Mouse (Mus musculus) hindbrain, embryonic 10.5 days (tissue): ENCODE measurements around the gene March2. TPM values are rescaled to one million over a fixed set of nuclear protein-coding genes. Genes with fewer than 3 reads are reported as not detected.

ENCODE experiments used
- DNase-seq: peaks from one replicate; pipeline ENCODE4 v3.0.0-alpha.2; 2017; ENCODE audit warnings: low spot score
- H3K27ac ChIP-seq: fragments of 300-500 bp; sonication (generic); 2 replicates; pipeline ENCODE4 v1.5.1; 2016; ENCODE audit warnings: mild to moderate bottlenecking, moderate library complexity
- H3K27me3 ChIP-seq: fragments of 300-500 bp; sonication (generic); 2 replicates; pipeline ENCODE4 v1.6.1; 2016; ENCODE audit warnings: mild to moderate bottlenecking; ENCODE audit not compliant: poor library complexity, insufficient read depth, severe bottlenecking
- H3K36me3 ChIP-seq: fragments of 300-500 bp; sonication (generic); 2 replicates; pipeline ENCODE4 v1.6.1; 2016; ENCODE audit warnings: mild to moderate bottlenecking, moderate library complexity
- H3K4me1 ChIP-seq: fragments of 300-500 bp; sonication (generic); replicated peaks from 2 replicates; pipeline ENCODE4 v1.6.1; 2016; ENCODE audit warnings: mild to moderate bottlenecking
- H3K4me3 ChIP-seq: fragments of 300-500 bp; sonication (generic); 2 replicates; pipeline ENCODE4 v1.5.1; 2016; ENCODE audit warnings: mild to moderate bottlenecking, moderate library complexity
- H3K9me3 ChIP-seq: fragments of 300-500 bp; sonication (generic); 2 replicates; pipeline ENCODE4 v1.6.1; 2016; ENCODE audit warnings: mild to moderate bottlenecking, moderate library complexity
- WGBS: fragments of 180-500 bp; shearing (Covaris S2); methylation state at CpG from one replicate; pipeline ENCODE4 v1.1.7; 2016; 5-methylcytosine and 5-hydroxymethylcytosine counted together
- polyA plus RNA-seq: library from polyadenylated mRNA; unstranded; fragments of >200 nt; fragmentation: Nextera tagmentation; extraction: Ambion mirVana; gene quantifications from 2 replicates; pipeline ENCODE4 v1.2.1, GENCODE M21; 2016

Gene March2
- polyA plus RNA-seq, 1 experiment from 2014 or later, result 45.4 TPM

- Histone ChIP-seq H3K4me1 (no peaks in the 10 kb centered on the region), H3K36me3 (peaks cover 62% of the 10 kb centered on the region), H3K4me3 (no peak overlapping the region), H3K27me3 (no peaks in the 10 kb centered on the region), H3K27ac (no peak overlapping the region), H3K9me3 (no peaks in the 10 kb centered on the region; the same call in 1 of the 2 replicates)
- DNase-seq, result no peak
- 83% methylated on average over 3 of the region's 3 CpGs for WGBS
Observed at GRCm38 (mm10) chr17:33709834-33710233, 8.6 kb downstream of the March2 start.

DNA sequence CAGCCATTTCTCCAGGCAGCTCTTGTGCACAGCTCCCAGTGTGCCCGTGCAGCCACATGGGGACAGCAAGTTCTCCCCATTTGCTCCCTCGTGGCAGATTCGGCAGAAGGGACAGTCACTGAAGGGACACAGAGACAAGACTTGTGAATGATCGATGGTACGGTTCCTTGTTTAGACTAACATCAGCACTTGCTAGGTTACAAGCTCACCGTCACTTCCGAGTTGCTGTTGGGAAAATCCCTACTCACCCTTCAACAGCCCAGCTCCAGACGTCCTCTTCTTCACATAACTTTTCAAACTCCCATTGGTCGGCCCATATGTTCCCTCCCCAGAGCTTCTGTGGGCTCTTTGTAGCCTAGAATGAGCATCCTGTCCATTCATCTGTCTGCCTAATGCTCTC lies 15.4 kb downstream of the March2 start:
- 89% methylated on average over 9 of the region's 9 CpGs for WGBS
- Histone ChIP-seq H3K27ac (no peak overlapping the region), H3K4me3 (no peak overlapping the region), H3K36me3 (peaks cover 65% of the 10 kb centered on the region), H3K27me3 (no peaks in the 10 kb centered on the region), H3K9me3 (no peaks in the 10 kb centered on the region), H3K4me1 (no peaks in the 10 kb centered on the region)
- DNase-seq, result no peak

DNA sequence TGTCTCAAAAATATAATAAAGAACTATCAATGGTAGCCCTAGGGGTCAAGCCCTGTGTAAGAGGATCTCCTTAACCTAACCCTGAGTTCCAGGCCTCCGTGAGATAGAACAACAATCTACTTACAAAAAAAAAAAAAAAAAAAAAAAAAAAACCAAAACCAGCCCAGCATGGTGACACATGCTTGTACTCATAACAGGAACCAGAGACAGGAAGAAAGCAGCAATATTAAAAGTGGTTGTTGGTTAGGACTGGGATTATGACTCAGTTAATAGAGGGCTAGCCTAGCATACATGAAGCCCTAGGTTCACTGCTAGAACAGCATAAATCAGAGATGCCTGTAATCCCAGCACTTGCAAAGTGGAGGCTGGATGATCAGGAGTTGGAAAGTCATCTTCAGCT lies 16.3 kb downstream of the March2 start:
- Histone ChIP-seq H3K4me3 (no peak overlapping the region), H3K27ac (no peak overlapping the region), H3K36me3 (peaks cover 65% of the 10 kb centered on the region), H3K9me3 (no peaks in the 10 kb centered on the region), H3K27me3 (no peaks in the 10 kb centered on the region), H3K4me1 (no peaks in the 10 kb centered on the region)
- WGBS, result 48% methylated on average over 1 of the region's 1 CpGs
- no peak for DNase-seq

DNA sequence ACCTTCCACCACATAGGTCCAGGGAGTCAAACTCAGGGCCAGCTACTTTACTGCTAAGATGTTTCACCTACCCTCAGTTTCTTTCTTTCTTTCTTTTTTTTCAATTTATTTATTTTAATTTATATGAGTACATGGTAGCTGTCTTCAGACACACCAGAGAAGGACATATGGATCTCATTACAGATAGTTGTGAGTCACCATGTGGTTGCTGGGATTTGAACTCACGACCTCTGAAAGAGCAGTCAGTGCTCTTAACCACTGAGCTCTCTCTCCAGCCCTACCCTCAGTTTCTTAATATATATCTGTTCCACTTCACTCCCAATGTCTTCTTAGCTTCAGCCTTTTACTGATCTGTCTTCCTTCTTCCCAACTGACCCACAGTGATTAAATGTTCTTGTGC lies 23.0 kb downstream of the March2 start:
- no peak for DNase-seq
- H3K4me3 ChIP-seq, result no peak overlapping the region
- 87% methylated on average over 1 of the region's 1 CpGs for WGBS

GRCm38 (mm10) chr17:33686760-33687159 lies 31.7 kb downstream of the March2 start, which contains the start of gene Hnrnpm:
Gene Hnrnpm, minus strand, starts transcription at chr17:33686860.
- peaks cover 26% of the 10 kb centered on the region for H3K36me3 ChIP-seq
- H3K27me3 ChIP-seq, result no peaks in the 10 kb centered on the region
- peak within 1 kb of the TSS; percentile 100 for H3K27ac ChIP-seq
- no peak for DNase-seq
- no peaks in the 10 kb centered on the region for H3K9me3 ChIP-seq
- H3K4me1 ChIP-seq, result peaks cover 29% of the 10 kb centered on the region
- 83% methylated on average over 1 of the region's 1 CpGs for WGBS
- H3K4me3 ChIP-seq, result peak within 1 kb of the TSS; percentile 92

More for the DNA sequence above, 23.0 kb downstream of the March2 start:
- peaks cover 67% of the 10 kb centered on the region for H3K36me3 ChIP-seq
- H3K27me3 ChIP-seq, result no peaks in the 10 kb centered on the region
- no peaks in the 10 kb centered on the region for H3K4me1 ChIP-seq
- no peaks in the 10 kb centered on the region for H3K9me3 ChIP-seq
- no peak overlapping the region for H3K27ac ChIP-seq

DNA sequence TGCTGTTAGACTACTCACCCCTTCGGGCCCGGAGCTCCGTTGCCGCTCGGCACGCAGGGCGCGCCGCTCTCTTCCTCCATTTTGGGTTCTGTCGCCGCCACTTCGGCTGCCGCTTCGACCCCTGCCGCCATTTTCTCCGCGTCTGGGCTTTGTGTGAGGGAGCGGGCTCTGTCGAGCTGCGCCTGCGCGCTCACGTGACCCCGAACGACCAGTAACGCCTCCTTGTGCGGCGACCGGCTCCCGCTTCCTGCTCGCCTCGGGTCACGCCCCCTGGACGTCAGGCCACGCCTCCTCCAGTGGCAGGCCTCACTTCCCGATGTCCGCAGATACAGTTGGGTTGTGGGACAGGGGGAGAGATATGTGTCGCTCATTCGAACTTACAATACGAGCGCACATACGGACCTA lies 33.2 kb downstream of the March2 start:
- WGBS, result under 1% methylated on average over 42 of the region's 42 CpGs
- DNase-seq, result peak; percentile 97

DNA sequence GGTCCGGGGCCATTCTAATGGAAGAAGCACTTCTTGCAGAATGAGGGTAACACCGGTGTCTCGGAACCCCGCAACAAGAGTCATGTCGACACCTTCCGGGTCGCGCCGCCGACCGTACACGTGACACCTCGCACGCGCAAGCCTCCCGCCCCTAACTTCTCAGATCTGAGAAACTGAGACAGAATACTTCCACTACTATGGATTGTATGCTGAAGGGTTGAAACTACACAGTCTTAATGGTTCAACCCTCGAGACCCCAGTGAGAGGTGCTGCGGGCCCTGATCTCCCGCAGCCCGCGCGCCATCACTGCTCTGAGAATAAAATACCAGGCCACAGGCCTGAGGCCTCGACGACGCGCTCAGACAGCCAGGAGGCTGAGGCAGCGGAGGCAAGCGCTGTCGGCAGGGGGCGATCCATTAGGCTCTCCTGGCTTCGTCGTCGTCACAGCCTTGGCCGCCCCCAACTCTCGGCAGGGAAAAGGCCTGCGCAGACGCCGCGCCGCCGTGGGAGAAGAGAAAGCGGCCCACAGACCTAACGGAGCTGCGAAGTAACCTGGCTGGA lies 33.7 kb downstream of the March2 start:
- Histone ChIP-seq H3K36me3 (peaks cover 23% of the 10 kb centered on the region), H3K4me1 (peaks cover 30% of the 10 kb centered on the region), H3K9me3 (no peaks in the 10 kb centered on the region), H3K27ac (peak overlapping the region; percentile 100), H3K4me3 (peak overlapping the region; percentile 92), H3K27me3 (no peaks in the 10 kb centered on the region)
- DNase-seq, result peak; percentile 74
- WGBS, result under 1% methylated on average over 44 of the region's 44 CpGs

More for the DNA sequence above, 33.2 kb downstream of the March2 start:
- Histone ChIP-seq H3K4me1 (peaks cover 30% of the 10 kb centered on the region), H3K27ac (peak overlapping the region; percentile 100), H3K27me3 (no peaks in the 10 kb centered on the region), H3K36me3 (peaks cover 23% of the 10 kb centered on the region), H3K4me3 (peak overlapping the region; percentile 92), H3K9me3 (no peaks in the 10 kb centered on the region)

- peaks cover 30% of the 10 kb centered on the region for H3K4me1 ChIP-seq
- H3K36me3 ChIP-seq, result peaks cover 36% of the 10 kb centered on the region
- no peaks in the 10 kb centered on the region for H3K27me3 ChIP-seq
- H3K27ac ChIP-seq, result no peak overlapping the region
- DNase-seq, result no peak
- peak overlapping the region; percentile 24; the same call in 1 of the 2 replicates for H3K4me3 ChIP-seq
- H3K9me3 ChIP-seq, result no peaks in the 10 kb centered on the region
Observed at GRCm38 (mm10) chr17:33681767-33682166, 36.7 kb downstream of the March2 start.

- DNase-seq, result no peak
- H3K9me3 ChIP-seq, result no peaks in the 10 kb centered on the region
- no peak overlapping the region for H3K27ac ChIP-seq
- no peaks in the 10 kb centered on the region for H3K27me3 ChIP-seq
- peaks cover 21% of the 10 kb centered on the region for H3K4me1 ChIP-seq
- H3K4me3 ChIP-seq, result no peak overlapping the region
- peaks cover 55% of the 10 kb centered on the region for H3K36me3 ChIP-seq
Observed at GRCm38 (mm10) chr17:33678771-33679170, 39.7 kb downstream of the March2 start.

DNA sequence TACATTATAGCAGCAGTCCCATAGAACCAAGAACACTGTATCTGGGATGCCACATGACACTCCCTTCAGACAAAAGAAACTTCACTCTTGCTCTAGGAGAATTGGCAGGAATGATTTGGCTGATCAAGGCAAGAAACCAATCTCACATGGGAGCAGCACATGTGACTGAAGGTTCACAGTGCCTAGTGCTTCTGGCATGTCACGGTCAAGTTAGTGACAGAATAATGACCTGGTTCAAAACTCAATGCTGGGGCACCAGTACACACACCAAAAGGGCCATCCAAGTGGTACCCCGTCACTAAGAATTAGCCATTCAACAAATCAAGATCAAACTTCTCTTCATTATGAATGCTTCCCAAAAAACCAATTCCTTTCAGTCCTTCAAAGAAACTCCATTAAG lies 42.4 kb downstream of the March2 start:
- no peaks in the 10 kb centered on the region for H3K4me1 ChIP-seq
- H3K27ac ChIP-seq, result no peak overlapping the region
- peaks cover 46% of the 10 kb centered on the region for H3K36me3 ChIP-seq
- WGBS, result 90% methylated on average over 2 of the region's 2 CpGs
- no peak overlapping the region for H3K4me3 ChIP-seq
- no peaks in the 10 kb centered on the region for H3K27me3 ChIP-seq
- DNase-seq, result no peak
- H3K9me3 ChIP-seq, result no peaks in the 10 kb centered on the region

DNA sequence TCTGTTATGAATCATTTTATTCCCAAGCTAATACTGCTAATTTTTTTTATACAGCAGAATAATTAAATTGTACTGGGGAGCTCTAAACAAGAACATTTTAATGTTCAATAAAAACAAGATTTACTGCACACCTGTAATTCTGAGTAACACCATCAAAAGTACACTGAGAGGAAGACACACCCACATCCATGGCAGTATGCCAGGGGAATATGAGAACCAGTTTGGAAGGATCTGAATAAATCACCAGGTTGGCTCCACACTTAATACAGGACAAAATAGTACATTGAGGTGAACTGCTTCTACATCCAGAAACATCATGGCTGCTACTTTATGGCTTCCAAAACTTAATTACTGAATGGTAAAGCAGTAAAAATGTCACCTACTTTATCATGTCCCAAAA lies 43.0 kb downstream of the March2 start:
- H3K27ac ChIP-seq, result no peak overlapping the region
- no peaks in the 10 kb centered on the region for H3K4me1 ChIP-seq
- no peaks in the 10 kb centered on the region for H3K27me3 ChIP-seq
- H3K4me3 ChIP-seq, result no peak overlapping the region
- H3K36me3 ChIP-seq, result peaks cover 46% of the 10 kb centered on the region
- H3K9me3 ChIP-seq, result no peaks in the 10 kb centered on the region
- no peak for DNase-seq

GRCm38 (mm10) chr17:33673837-33674236 lies 44.6 kb downstream of the March2 start:
- peaks cover 60% of the 10 kb centered on the region for H3K36me3 ChIP-seq
- WGBS, result 86% methylated on average over 1 of the region's 1 CpGs

GRCm38 (mm10) chr17:33669681-33670080 lies 48.8 kb downstream of the March2 start:
- Histone ChIP-seq H3K4me1 (no peaks in the 10 kb centered on the region), H3K9me3 (no peaks in the 10 kb centered on the region), H3K4me3 (no peak overlapping the region), H3K27me3 (no peaks in the 10 kb centered on the region), H3K36me3 (peaks cover 68% of the 10 kb centered on the region), H3K27ac (no peak overlapping the region)
- no peak for DNase-seq
- WGBS, result 93% methylated on average over 3 of the region's 3 CpGs

More at GRCm38 (mm10) chr17:33673837-33674236, 44.6 kb downstream of the March2 start:
- Histone ChIP-seq H3K4me1 (no peaks in the 10 kb centered on the region), H3K27me3 (no peaks in the 10 kb centered on the region), H3K4me3 (no peak overlapping the region), H3K27ac (no peak overlapping the region), H3K9me3 (no peaks in the 10 kb centered on the region)
- no peak for DNase-seq

- DNase-seq, result no peak
- Histone ChIP-seq H3K9me3 (no peaks in the 10 kb centered on the region), H3K36me3 (peaks cover 84% of the 10 kb centered on the region), H3K27me3 (no peaks in the 10 kb centered on the region), H3K27ac (no peak overlapping the region), H3K4me3 (no peak overlapping the region), H3K4me1 (no peaks in the 10 kb centered on the region)
- WGBS, result 90% methylated on average over 3 of the region's 3 CpGs
Observed at GRCm38 (mm10) chr17:33666813-33667212, 51.7 kb downstream of the March2 start.
